Mouse (Mus musculus): ENCODE results near the gene Ppp3ca. TPM values are rescaled to one million over a fixed set of nuclear protein-coding genes. Genes with fewer than 3 reads are reported as not detected.

Ppp3ca gene
- polyA plus RNA-seq, 1 experiment from 2014 or later = 21.6 TPM

DNA sequence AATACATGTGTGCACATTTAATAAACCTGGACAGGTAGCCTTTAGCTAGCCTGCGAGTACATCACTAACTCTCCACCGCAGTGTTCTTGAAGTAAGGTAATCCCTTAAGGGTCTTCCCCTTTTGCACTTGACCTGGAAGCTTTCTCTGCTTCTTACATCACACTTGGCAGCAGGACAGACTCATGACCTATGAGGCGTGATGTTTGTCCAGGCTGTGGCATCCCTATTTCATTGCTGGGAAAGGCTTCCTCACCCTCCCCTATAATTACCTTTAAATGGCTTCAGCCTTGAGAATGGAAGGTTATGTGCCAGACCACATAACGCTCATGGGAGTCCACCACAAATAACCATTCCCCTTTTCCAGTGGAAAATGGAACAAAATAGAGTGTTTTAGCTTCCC lies 145.0 kb downstream of the Ppp3ca start:
- no peaks in the 10 kb centered on the region for H3K9me3 ChIP-seq (ENCODE audit: low read length)
- no peaks in the 10 kb centered on the region for H3K27me3 ChIP-seq (ENCODE audit: insufficient read depth, low read length)
- H3K4me3 ChIP-seq (ENCODE audit: low read depth, low read length) = no peak overlapping the region
- H3K4me1 ChIP-seq (ENCODE audit: insufficient read depth) = peaks cover 4% of the 10 kb centered on the region
- no peak overlapping the region for H3K27ac ChIP-seq (ENCODE audit: low read depth)
- H3K36me3 ChIP-seq (replicated peaks; ENCODE audit: insufficient read depth, low read length) = no peaks in the 10 kb centered on the region
- WGBS (ENCODE audit: insufficient replicate concordance) = 74% methylated on average over 4 of the region's 4 CpGs
- TF ChIP-seq CTCF (IDR thresholded peaks at IDR 0.05; ENCODE audit: low read depth) (no peak), EP300 (IDR thresholded peaks at IDR 0.05; ENCODE audit: low read depth) (no peak)
- ATAC-seq (peak; percentile 47; the same call in 1 of the 2 replicates), DNase-seq (no peak)
- no peak overlapping the region for H3K9ac ChIP-seq (replicated peaks)
- H3K4me2 ChIP-seq (ENCODE audit: low read depth, low read length) = no peak overlapping the region

DNA sequence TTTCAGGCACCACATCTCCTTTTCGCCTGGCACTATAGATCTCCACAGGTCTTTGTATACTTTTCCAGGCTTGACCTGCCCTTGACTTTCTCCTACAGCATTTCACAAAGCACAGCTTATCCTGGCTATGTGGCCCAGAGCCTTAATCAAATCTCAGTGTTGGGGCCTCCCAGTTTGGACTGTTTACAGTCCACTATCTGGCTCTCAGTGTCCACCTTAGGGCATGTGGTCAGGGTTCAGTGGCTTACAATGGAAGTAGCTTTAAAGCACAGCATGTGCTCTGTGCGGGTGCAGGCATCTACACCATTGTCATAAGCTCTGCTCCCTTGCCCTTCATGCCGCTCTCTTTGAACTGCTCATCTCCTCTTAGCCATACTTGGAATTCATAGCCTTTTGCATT lies 146.4 kb downstream of the Ppp3ca start:
- ATAC-seq (peak; percentile 24; the same call in 1 of the 2 replicates), DNase-seq (no peak)
- Histone ChIP-seq H3K27me3 (ENCODE audit: insufficient read depth, low read length) (no peaks in the 10 kb centered on the region), H3K4me3 (ENCODE audit: low read depth, low read length) (no peak overlapping the region), H3K4me1 (ENCODE audit: insufficient read depth) (peaks cover 4% of the 10 kb centered on the region), H3K9ac (replicated peaks) (no peak overlapping the region), H3K9me3 (ENCODE audit: low read length) (no peaks in the 10 kb centered on the region), H3K27ac (ENCODE audit: low read depth) (peak overlapping the region; percentile 12; the same call in 1 of the 2 replicates), H3K4me2 (ENCODE audit: low read depth, low read length) (no peak overlapping the region), H3K36me3 (replicated peaks; ENCODE audit: insufficient read depth, low read length) (no peaks in the 10 kb centered on the region)
- TF ChIP-seq EP300 (IDR thresholded peaks at IDR 0.05; ENCODE audit: low read depth) (no peak), CTCF (IDR thresholded peaks at IDR 0.05; ENCODE audit: low read depth) (no peak)
- WGBS (ENCODE audit: insufficient replicate concordance) = 60% methylated on average over 3 of the region's 3 CpGs

DNA sequence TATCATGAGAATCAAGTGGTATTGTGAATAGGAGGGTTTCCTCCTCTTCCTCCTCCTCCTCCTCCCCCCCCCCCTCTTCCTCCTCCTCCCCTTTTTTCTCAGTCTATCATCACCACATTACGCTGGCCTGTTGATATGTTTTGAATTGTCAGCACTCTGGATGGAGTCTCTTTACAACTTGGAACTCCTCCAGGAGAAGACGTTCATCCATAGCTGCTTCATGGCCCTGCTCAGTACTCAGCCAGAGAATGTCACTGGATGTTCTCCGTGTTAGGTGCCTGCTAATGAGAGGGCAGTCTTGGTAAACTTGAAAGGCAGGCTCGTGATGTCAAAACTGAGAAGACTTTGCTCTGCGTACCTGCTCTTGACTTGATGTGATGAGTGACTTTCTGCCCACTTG lies 149.1 kb downstream of the Ppp3ca start:
- H3K36me3 ChIP-seq (replicated peaks; ENCODE audit: insufficient read depth, low read length) = 0 out of 2 replicates have a peak, but pooled peaks cover 2% of the 10 kb centered on the region
- no peak overlapping the region for H3K4me3 ChIP-seq (ENCODE audit: low read depth, low read length)
- H3K4me1 ChIP-seq (ENCODE audit: insufficient read depth) = peaks cover 4% of the 10 kb centered on the region
- no peak overlapping the region for H3K4me2 ChIP-seq (ENCODE audit: low read depth, low read length)
- TF ChIP-seq EP300 (IDR thresholded peaks at IDR 0.05; ENCODE audit: low read depth) = no peak
- no peak for TF ChIP-seq CTCF (IDR thresholded peaks at IDR 0.05; ENCODE audit: low read depth)
- H3K27me3 ChIP-seq (ENCODE audit: insufficient read depth, low read length) = no peaks in the 10 kb centered on the region
- WGBS (ENCODE audit: insufficient replicate concordance) = 66% methylated on average over 5 of the region's 5 CpGs
- no peak overlapping the region for H3K27ac ChIP-seq (ENCODE audit: low read depth)
- ATAC-seq = no peak
- H3K9ac ChIP-seq (replicated peaks) = no peak overlapping the region
- H3K9me3 ChIP-seq (ENCODE audit: low read length) = no peaks in the 10 kb centered on the region
- no peak for DNase-seq

DNA sequence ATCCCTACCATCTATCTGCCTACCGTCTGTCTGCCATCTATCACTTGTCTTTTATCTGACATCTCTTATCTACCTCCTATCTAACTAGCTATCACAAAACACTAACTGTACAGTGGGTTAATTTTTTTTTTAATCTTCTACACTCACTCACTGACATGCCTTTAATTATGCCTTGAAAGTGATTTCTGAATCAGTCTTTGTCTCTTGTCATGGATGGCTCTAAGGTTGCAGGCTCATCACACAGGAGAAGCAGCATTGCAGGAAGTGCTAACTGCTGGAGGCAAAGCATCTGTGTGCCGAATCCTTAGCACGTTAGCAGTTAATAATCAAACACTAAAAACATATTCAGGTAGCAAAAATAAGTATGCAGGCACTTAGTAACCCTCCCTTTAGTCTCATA lies 151.1 kb downstream of the Ppp3ca start:
- H3K9ac ChIP-seq (replicated peaks) = no peak overlapping the region
- no peak overlapping the region for H3K4me2 ChIP-seq (ENCODE audit: low read depth, low read length)
- no peaks in the 10 kb centered on the region for H3K27me3 ChIP-seq (ENCODE audit: insufficient read depth, low read length)
- H3K9me3 ChIP-seq (ENCODE audit: low read length) = no peaks in the 10 kb centered on the region
- TF ChIP-seq EP300 (IDR thresholded peaks at IDR 0.05; ENCODE audit: low read depth) (no peak), CTCF (IDR thresholded peaks at IDR 0.05; ENCODE audit: low read depth) (no peak)
- no peak for DNase-seq
- H3K4me3 ChIP-seq (ENCODE audit: low read depth, low read length) = no peak overlapping the region
- no peak for ATAC-seq
- WGBS (ENCODE audit: insufficient replicate concordance) = 72% methylated on average over 3 of the region's 3 CpGs
- no peak overlapping the region for H3K27ac ChIP-seq (ENCODE audit: low read depth)
- H3K4me1 ChIP-seq (ENCODE audit: insufficient read depth) = peaks cover under 1% of the 10 kb centered on the region
- 0 out of 2 replicates have a peak, but pooled peaks cover 2% of the 10 kb centered on the region for H3K36me3 ChIP-seq (replicated peaks; ENCODE audit: insufficient read depth, low read length)

GRCm38 (mm10) chr3:136821993-136822392 lies 152.1 kb downstream of the Ppp3ca start:
- WGBS (ENCODE audit: insufficient replicate concordance) = 50% methylated on average over 2 of the region's 2 CpGs
- DNase-seq (no peak), ATAC-seq (no peak)
- TF ChIP-seq CTCF (IDR thresholded peaks at IDR 0.05; ENCODE audit: low read depth) (no peak), EP300 (IDR thresholded peaks at IDR 0.05; ENCODE audit: low read depth) (no peak)
- Histone ChIP-seq H3K4me1 (ENCODE audit: insufficient read depth) (no peaks in the 10 kb centered on the region), H3K9ac (replicated peaks) (no peak overlapping the region), H3K27ac (ENCODE audit: low read depth) (no peak overlapping the region), H3K4me3 (ENCODE audit: low read depth, low read length) (no peak overlapping the region), H3K27me3 (ENCODE audit: insufficient read depth, low read length) (no peaks in the 10 kb centered on the region), H3K9me3 (ENCODE audit: low read length) (no peaks in the 10 kb centered on the region), H3K4me2 (ENCODE audit: low read depth, low read length) (no peak overlapping the region), H3K36me3 (replicated peaks; ENCODE audit: insufficient read depth, low read length) (0 out of 2 replicates have a peak, but pooled peaks cover 2% of the 10 kb centered on the region)

DNA sequence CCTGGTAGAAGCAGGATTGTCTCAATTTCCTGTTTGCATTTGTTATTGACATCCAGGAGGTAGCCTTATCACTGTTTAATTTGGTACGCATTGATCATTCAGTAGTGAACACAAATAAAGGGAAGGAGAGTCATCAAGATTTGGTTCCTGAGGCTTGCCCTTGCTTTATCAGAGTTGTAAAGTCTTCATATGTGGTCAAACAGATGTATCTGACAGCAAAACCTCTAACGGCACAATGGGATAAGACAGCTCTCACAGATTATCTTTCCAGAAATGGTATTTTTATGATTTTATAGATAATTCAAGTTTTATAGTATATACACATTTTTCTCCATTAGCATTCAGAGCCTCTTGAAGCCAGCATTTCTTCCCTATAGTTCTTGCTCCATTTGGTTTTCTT lies 152.5 kb downstream of the Ppp3ca start:
- ATAC-seq = no peak
- TF ChIP-seq EP300 (IDR thresholded peaks at IDR 0.05; ENCODE audit: low read depth) = no peak
- TF ChIP-seq CTCF (IDR thresholded peaks at IDR 0.05; ENCODE audit: low read depth) = no peak
- WGBS (ENCODE audit: insufficient replicate concordance) = 54% methylated on average over 2 of the region's 2 CpGs
- Histone ChIP-seq H3K27ac (ENCODE audit: low read depth) (no peak overlapping the region), H3K4me1 (ENCODE audit: insufficient read depth) (no peaks in the 10 kb centered on the region), H3K9me3 (ENCODE audit: low read length) (no peaks in the 10 kb centered on the region), H3K27me3 (ENCODE audit: insufficient read depth, low read length) (no peaks in the 10 kb centered on the region), H3K4me2 (ENCODE audit: low read depth, low read length) (no peak overlapping the region), H3K36me3 (replicated peaks; ENCODE audit: insufficient read depth, low read length) (0 out of 2 replicates have a peak, but pooled peaks cover 2% of the 10 kb centered on the region), H3K4me3 (ENCODE audit: low read depth, low read length) (no peak overlapping the region), H3K9ac (replicated peaks) (no peak overlapping the region)
- no peak for DNase-seq

DNA sequence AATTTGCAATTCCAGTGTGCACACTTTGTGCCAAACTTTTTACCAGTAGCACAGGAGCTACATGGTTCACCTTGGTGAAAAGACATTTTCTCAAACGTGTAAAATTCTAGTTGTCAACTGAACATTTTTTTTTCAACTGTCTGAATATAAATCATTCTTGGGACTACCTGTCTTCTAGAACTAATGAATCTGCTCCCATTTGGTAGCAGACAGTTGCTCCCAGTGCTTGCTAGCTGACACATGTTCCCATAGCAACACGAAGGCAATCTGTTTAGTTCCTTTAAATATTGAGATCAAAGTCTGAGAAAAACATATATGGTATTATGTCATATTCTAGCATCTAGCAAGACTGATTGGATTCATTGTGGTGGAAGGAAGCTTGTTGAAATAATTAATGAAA lies 158.5 kb downstream of the Ppp3ca start:
- 60% methylated on average over 2 of the region's 2 CpGs for WGBS (ENCODE audit: insufficient replicate concordance)
- Histone ChIP-seq H3K4me3 (ENCODE audit: low read depth, low read length) (no peak overlapping the region), H3K4me2 (ENCODE audit: low read depth, low read length) (no peak overlapping the region), H3K27me3 (ENCODE audit: insufficient read depth, low read length) (no peaks in the 10 kb centered on the region), H3K9me3 (ENCODE audit: low read length) (no peaks in the 10 kb centered on the region), H3K9ac (replicated peaks) (no peak overlapping the region), H3K4me1 (ENCODE audit: insufficient read depth) (peaks cover 2% of the 10 kb centered on the region; the same call in 1 of the 2 replicates), H3K36me3 (replicated peaks; ENCODE audit: insufficient read depth, low read length) (0 out of 2 replicates have a peak, but pooled peaks cover 2% of the 10 kb centered on the region), H3K27ac (ENCODE audit: low read depth) (no peak overlapping the region)
- DNase-seq (no peak), ATAC-seq (no peak)
- TF ChIP-seq CTCF (IDR thresholded peaks at IDR 0.05; ENCODE audit: low read depth) = no peak
- TF ChIP-seq EP300 (IDR thresholded peaks at IDR 0.05; ENCODE audit: low read depth) = no peak

All from liver, postnatal 0 days (tissue).